Mouse (Mus musculus) liver, adult 2 months (tissue): ENCODE measurements at regions not wholly inside any gene's neighbourhood (a gene's known extent, or its start where the extent isn't known, plus 50 kb on each side); places are given as distances from the start of the nearest gene placed in this dataset.
A peak's percentile ranks its signal among the peaks of the same experiment; 100 is the strongest.

ENCODE experiments used
- DNase-seq: peaks from one replicate; pipeline ENCODE4 v3.0.0-alpha.2; 2011; ENCODE audit warnings: low read depth, low spot score; ENCODE audit errors: extremely low read depth
- H3K27ac ChIP-seq: fragments of 200-500 bp; replicated peaks from 2 replicates; pipeline ENCODE4 v1.5.1; 2012; ENCODE audit warnings: low read depth, mild to moderate bottlenecking, control low read depth, inconsistent platforms, low read length; ENCODE audit not compliant: insufficient read depth
- H3K27me3 ChIP-seq: fragments of 200-500 bp; 2 replicates; pipeline ENCODE4 v1.6.1; 2012; ENCODE audit warnings: mild to moderate bottlenecking, moderate library complexity, low read length, inconsistent platforms; ENCODE audit not compliant: control insufficient read depth, insufficient read depth
- H3K36me3 ChIP-seq: fragments of 200-500 bp; 2 replicates; pipeline ENCODE4 v1.6.1; 2012; ENCODE audit warnings: low read length, inconsistent platforms; ENCODE audit not compliant: control insufficient read depth, insufficient read depth
- H3K4me1 ChIP-seq: fragments of 200-500 bp; 2 replicates; pipeline ENCODE4 v1.6.1; 2011; ENCODE audit warnings: low read length; ENCODE audit not compliant: control insufficient read depth, insufficient read depth
- H3K4me3 ChIP-seq: fragments of 200-500 bp; 2 replicates; pipeline ENCODE4 v1.5.1; 2011; ENCODE audit warnings: low read depth, mild to moderate bottlenecking, control low read depth, low read length, moderate library complexity; ENCODE audit not compliant: insufficient read depth
- H3K79me2 ChIP-seq: fragments of 200-500 bp; 2 replicates; pipeline ENCODE4 v1.6.1; 2012; ENCODE audit warnings: inconsistent platforms, mild to moderate bottlenecking, low read length, moderate library complexity; ENCODE audit not compliant: control insufficient read depth, insufficient read depth
- H3K9ac ChIP-seq: fragments of 200-500 bp; 2 replicates; pipeline ENCODE4 v1.6.1; 2012; ENCODE audit warnings: low read depth, mild to moderate bottlenecking, control low read depth, inconsistent platforms, low read length
- CTCF ChIP-seq: fragments of 200-500 bp; IDR thresholded peaks from 2 replicates; pipeline ENCODE4 v1.5.1; 2011; ENCODE audit warnings: low read depth, low read length, control low read depth
- POLR2A ChIP-seq: fragments of 200-500 bp; IDR thresholded peaks from 2 replicates; pipeline ENCODE4 v1.6.1; 2011; ENCODE audit warnings: low read length, control low read depth; ENCODE audit not compliant: insufficient read depth; ENCODE audit errors: extremely low read depth
- WGBS: fragments of 180-500 bp; shearing (Covaris S2); methylation state at CpG from one replicate; pipeline ENCODE4 v1.1.7; 2018; 5-methylcytosine and 5-hydroxymethylcytosine counted together

GRCm38 (mm10) chr8:35070246-35070989 is 695.2 kb upstream of the Gm19410 start:
- H3K79me2 ChIP-seq = no peaks in the 10 kb centered on the region
- no peak overlapping the region for H3K4me3 ChIP-seq
- no peak overlapping the region for H3K9ac ChIP-seq
- TF ChIP-seq POLR2A = no peak
- TF ChIP-seq CTCF = no peak
- no peak for DNase-seq
- no peaks in the 10 kb centered on the region for H3K27me3 ChIP-seq
- no peaks in the 10 kb centered on the region for H3K36me3 ChIP-seq
- H3K27ac ChIP-seq = no peak overlapping the region
- 87% methylated on average over 7 of the region's 7 CpGs for WGBS
- no peaks in the 10 kb centered on the region for H3K4me1 ChIP-seq

- Histone ChIP-seq H3K36me3 (no peaks in the 10 kb centered on the region), H3K4me3 (no peak overlapping the region), H3K9ac (no peak overlapping the region), H3K27me3 (no peaks in the 10 kb centered on the region), H3K79me2 (no peaks in the 10 kb centered on the region), H3K27ac (no peak overlapping the region), H3K4me1 (no peaks in the 10 kb centered on the region)
- DNase-seq = no peak
- 93% methylated on average over 10 of the region's 10 CpGs for WGBS
- no peak for TF ChIP-seq POLR2A
Measured at GRCm38 (mm10) chr8:35075971-35076370, 689.6 kb upstream of the Gm19410 start.

GRCm38 (mm10) chr8:35083161-35083560 is 682.4 kb upstream of the Gm19410 start:
- Histone ChIP-seq H3K4me1 (peaks cover 12% of the 10 kb centered on the region), H3K4me3 (no peak overlapping the region), H3K36me3 (no peaks in the 10 kb centered on the region), H3K27me3 (no peaks in the 10 kb centered on the region), H3K79me2 (no peaks in the 10 kb centered on the region), H3K9ac (no peak overlapping the region), H3K27ac (no peak overlapping the region)
- TF ChIP-seq CTCF (no peak), POLR2A (no peak)
- 59% methylated on average over 1 of the region's 1 CpGs for WGBS
- DNase-seq = no peak

- 34% methylated on average over 2 of the region's 2 CpGs for WGBS
- Histone ChIP-seq H3K4me3 (no peak overlapping the region), H3K4me1 (peaks cover 19% of the 10 kb centered on the region), H3K27ac (peak overlapping the region; percentile 44), H3K9ac (no peak overlapping the region), H3K27me3 (no peaks in the 10 kb centered on the region), H3K79me2 (no peaks in the 10 kb centered on the region), H3K36me3 (no peaks in the 10 kb centered on the region)
- TF ChIP-seq CTCF = no peak
- no peak for TF ChIP-seq POLR2A
- DNase-seq = peak; percentile 93
Measured at GRCm38 (mm10) chr8:35087070-35087469, 678.5 kb upstream of the Gm19410 start.

GRCm38 (mm10) chr8:35088380-35089244 is 677.0 kb upstream of the Gm19410 start:
- WGBS = 28% methylated on average over 18 of the region's 18 CpGs
- H3K36me3 ChIP-seq = no peaks in the 10 kb centered on the region
- H3K27ac ChIP-seq = peak overlapping the region; percentile 73
- TF ChIP-seq CTCF = no peak
- no peak for TF ChIP-seq POLR2A
- no peaks in the 10 kb centered on the region for H3K27me3 ChIP-seq
- H3K4me1 ChIP-seq = peaks cover 19% of the 10 kb centered on the region
- no peaks in the 10 kb centered on the region for H3K79me2 ChIP-seq
- no peak overlapping the region for H3K9ac ChIP-seq
- DNase-seq = peak; percentile 94
- no peak overlapping the region for H3K4me3 ChIP-seq
